Mouse (Mus musculus) ES-E14 (cell line): ENCODE measurements around the gene Nfatc4.

Experiments
- HCFC1 ChIP-seq: IDR thresholded peaks from 2 replicates; pipeline ENCODE4 v1.6.1; 2012; ENCODE audit warnings: low read length, inconsistent platforms, borderline replicate concordance; ENCODE audit not compliant: insufficient read depth
- ZC3H11A ChIP-seq: IDR thresholded peaks from 2 replicates; pipeline ENCODE4 v1.6.1; 2012; ENCODE audit warnings: low read depth, mild to moderate bottlenecking, inconsistent platforms, low read length, borderline replicate concordance
- ZNF384 ChIP-seq: IDR thresholded peaks from 2 replicates; pipeline ENCODE4 v1.6.1; 2012; ENCODE audit warnings: low read depth, low read length, inconsistent platforms

GRCm38 (mm10) chr14:55852646-55853551, 30.0 kb downstream of the Nfatc4 start:
- TF ChIP-seq HCFC1 = no peak
- no peak for TF ChIP-seq ZNF384
- no peak for TF ChIP-seq ZC3H11A
